ENCODE assay signal across 16 mouse cellular contexts in genomic region chr1:106353993-106354392, GRCm38 (mm10).
"Had no signal": no experiment of that assay in that cellular context is flagged by ENCODE, and none has a peak within 500 bp of the region (broad histone marks: within the 10 kb centered on the region; RNA-seq: fewer than 3 reads in every experiment).

No protein-coding gene starts in this region.

- H3K4me2 ChIP-seq: intestine, embryonic 15.5 days; kidney, embryonic 15.5 days; limb, embryonic 13.5 days; liver, embryonic 13.5 days; midbrain, embryonic 12.5 days; midbrain, embryonic 15.5 days had no signal

- H3K36me3 ChIP-seq: intestine, embryonic 15.5 days; liver, embryonic 13.5 days; midbrain, embryonic 15.5 days had no signal

- DNase-seq: kidney, adult 11 months; kidney, adult 8-10 months; kidney, postnatal 10 days; kidney, postnatal 36 days; left cerebral cortex, postnatal 4 days; liver, embryonic 13.5 days; lung, adult 2 months; lung, postnatal 14 days; lung, postnatal 4 days; thymus, postnatal 25 days had no signal

- H3K27me3 ChIP-seq: intestine, embryonic 15.5 days; kidney, embryonic 15.5 days; limb, embryonic 13.5 days; liver, embryonic 13.5 days; midbrain, embryonic 12.5 days; midbrain, embryonic 15.5 days had no signal

- H3K9me3 ChIP-seq: intestine, embryonic 15.5 days; kidney, embryonic 15.5 days; limb, embryonic 13.5 days; liver, embryonic 13.5 days; midbrain, embryonic 12.5 days; midbrain, embryonic 15.5 days had no signal

- H3K4me1 ChIP-seq: intestine, embryonic 15.5 days; kidney, embryonic 15.5 days; liver, embryonic 13.5 days; midbrain, embryonic 15.5 days had no signal

- H3K9ac ChIP-seq: intestine, embryonic 15.5 days; kidney, embryonic 15.5 days; limb, embryonic 13.5 days; liver, embryonic 13.5 days; midbrain, embryonic 12.5 days; midbrain, embryonic 15.5 days had no signal

- ATAC-seq: intestine, embryonic 15.5 days; midbrain, embryonic 15.5 days had no signal

- H3K4me3 ChIP-seq: intestine, embryonic 15.5 days; kidney, embryonic 15.5 days; limb, embryonic 13.5 days; liver, embryonic 13.5 days; midbrain, embryonic 12.5 days; midbrain, embryonic 15.5 days had no signal

- H3K27ac ChIP-seq: intestine, embryonic 15.5 days; kidney, embryonic 15.5 days; limb, embryonic 13.5 days; liver, embryonic 13.5 days; midbrain, embryonic 12.5 days; midbrain, embryonic 15.5 days; stomach, postnatal 0 days had no signal
